Mouse (Mus musculus): Measurements from ENCODE around the gene Ppp3r1. TPM values are rescaled to one million over a fixed set of nuclear protein-coding genes. Genes with fewer than 3 reads are reported as not detected.

Gene Ppp3r1
- 66.1 TPM for polyA plus RNA-seq (2014; fragmentation: Illumina TruSeq; extraction: RNeasy Lipid Tissue Mini Kit (QIAGEN cat#74804); ENCODE audit: low read depth, low replicate concordance)

GRCm38 (mm10) chr11:17158858-17159737 lies at the start of gene Ppp3r1:
Gene Ppp3r1, plus strand, starts transcription at chr11:17159263.

DNA sequence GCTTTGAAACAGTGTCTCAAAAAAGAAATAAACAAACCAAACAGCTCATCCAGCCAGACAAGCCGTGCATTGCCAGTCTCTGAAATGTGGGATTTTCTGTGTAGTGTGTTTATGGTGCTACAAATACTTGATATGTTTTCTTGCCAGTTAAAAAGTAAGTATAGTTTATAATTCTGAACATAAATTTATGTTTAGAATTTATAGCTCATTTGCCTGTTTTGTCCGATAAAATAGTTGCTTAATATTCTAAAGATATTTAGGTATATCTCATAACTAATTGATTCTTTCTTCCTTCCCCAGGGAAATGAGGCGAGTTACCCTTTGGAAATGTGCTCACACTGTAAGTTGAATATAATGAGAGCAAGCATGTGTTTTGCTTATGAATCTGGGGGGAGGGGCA lies 22.7 kb downstream of the Ppp3r1 start, which contains the start of gene Wdr92:
Gene Wdr92, plus strand, starts transcription at position 301 of the 400 bp plus-strand sequence.

GRCm38 (mm10) chr11:17211258-17212140 lies 52.4 kb downstream of the Ppp3r1 start, which contains the start of gene Pno1:
Gene Pno1, minus strand, starts transcription at chr11:17211568.

Other genes with a start within 250 kb of the Ppp3r1 start
- 0.45 TPM for gene Fbxo48, start 207.9 kb upstream of the Ppp3r1 start, polyA plus RNA-seq (2014; fragmentation: Illumina TruSeq; extraction: RNeasy Lipid Tissue Mini Kit (QIAGEN cat#74804); ENCODE audit: low read depth, low replicate concordance)
- 3.7 TPM for gene Cnrip1, start 107.7 kb upstream of the Ppp3r1 start, polyA plus RNA-seq (2014; fragmentation: Illumina TruSeq; extraction: RNeasy Lipid Tissue Mini Kit (QIAGEN cat#74804); ENCODE audit: low read depth, low replicate concordance)
- gene Plek, start 106.9 kb upstream of the Ppp3r1 start, polyA plus RNA-seq (2014; fragmentation: Illumina TruSeq; extraction: RNeasy Lipid Tissue Mini Kit (QIAGEN cat#74804); ENCODE audit: low read depth, low replicate concordance) = 2.5 TPM
- 18.0 TPM for gene Wdr92, start 22.8 kb downstream of the Ppp3r1 start, polyA plus RNA-seq (2014; fragmentation: Illumina TruSeq; extraction: RNeasy Lipid Tissue Mini Kit (QIAGEN cat#74804); ENCODE audit: low read depth, low replicate concordance)
- gene Pno1, start 52.3 kb downstream of the Ppp3r1 start, polyA plus RNA-seq (2014; fragmentation: Illumina TruSeq; extraction: RNeasy Lipid Tissue Mini Kit (QIAGEN cat#74804); ENCODE audit: low read depth, low replicate concordance) = 42.5 TPM
- 63.3 TPM for gene C1d, start 98.3 kb downstream of the Ppp3r1 start, polyA plus RNA-seq (2014; fragmentation: Illumina TruSeq; extraction: RNeasy Lipid Tissue Mini Kit (QIAGEN cat#74804); ENCODE audit: low read depth, low replicate concordance)